Mouse (Mus musculus) cortical plate, adult 2 months (tissue): ENCODE results near the gene Kiss1. TPM values are rescaled to one million over a fixed set of nuclear protein-coding genes. Genes with fewer than 3 reads are reported as not detected.
A peak's percentile ranks its signal among the peaks of the same experiment; 100 is the strongest.

ENCODE experiments used
- H3K27ac ChIP-seq: fragments of 200-500 bp; 2 replicates; pipeline ENCODE4 v1.5.1; 2012; ENCODE audit warnings: low read length, control low read depth, inconsistent platforms; ENCODE audit not compliant: insufficient read depth
- H3K4me1 ChIP-seq: fragments of 200-500 bp; 2 replicates; pipeline ENCODE4 v1.6.1; 2011; ENCODE audit warnings: low read length; ENCODE audit not compliant: control insufficient read depth, insufficient read depth
- H3K4me3 ChIP-seq: fragments of 200-500 bp; 2 replicates; pipeline ENCODE4 v1.5.1; 2011; ENCODE audit warnings: mild to moderate bottlenecking, low read length, control low read depth; ENCODE audit not compliant: insufficient read depth
- CTCF ChIP-seq: fragments of 200-500 bp; IDR thresholded peaks from 2 replicates; pipeline ENCODE4 v1.5.1; 2011; ENCODE audit warnings: mild to moderate bottlenecking, control low read depth, low read length; ENCODE audit not compliant: insufficient read depth; ENCODE audit errors: extremely low read depth
- POLR2A ChIP-seq: fragments of 200-500 bp; IDR thresholded peaks from 2 replicates; pipeline ENCODE4 v1.6.1; 2011; ENCODE audit warnings: mild to moderate bottlenecking, low read length, control low read depth; ENCODE audit not compliant: insufficient read depth; ENCODE audit errors: extremely low read depth
- polyA plus RNA-seq: library from polyadenylated mRNA; depleted of rRNA; stranded (reverse); fragments of >200 nt; gene quantifications from 2 replicates; pipeline ENCODE4 v1.2.3, GENCODE M21; 2012; rRNA removed

Kiss1 gene
- polyA plus RNA-seq: 1.6 TPM in 1 of 2 replicates, not detected in the other

DNA sequence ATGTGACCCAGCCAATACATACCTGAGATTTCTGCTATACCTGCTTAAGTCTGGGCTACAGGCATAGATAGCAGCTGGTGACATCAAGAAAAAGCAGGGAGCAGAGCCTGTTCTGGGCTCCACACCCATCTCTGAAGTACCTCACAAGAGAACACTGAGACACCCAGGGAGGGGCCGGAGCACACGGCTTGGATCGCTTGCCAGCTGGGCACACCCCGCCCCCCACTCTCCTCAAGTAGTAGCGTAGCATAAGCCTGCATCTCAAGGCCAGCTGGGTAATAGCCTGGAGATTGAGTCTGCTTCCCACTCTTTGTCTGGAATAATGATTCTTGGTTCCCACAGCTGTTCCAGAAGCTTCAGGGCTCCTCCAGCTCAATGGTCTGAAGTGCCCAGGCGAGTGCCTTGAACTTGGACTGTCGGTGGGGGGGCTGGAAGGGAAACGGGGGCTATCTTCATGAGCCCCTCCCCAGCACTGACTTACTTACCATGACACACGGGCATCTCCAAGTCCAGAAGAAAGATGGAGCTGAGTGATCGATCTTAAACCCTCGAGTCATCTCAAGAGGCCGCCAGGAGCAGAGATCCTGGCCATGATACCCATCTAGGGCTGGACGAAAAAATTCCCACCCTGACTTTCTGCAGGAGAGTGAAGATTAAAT is at the start of gene Kiss1:
Kiss1 (plus strand) TSS at position 609 of the 659 bp plus-strand sequence.
- Histone ChIP-seq H3K4me3 (no peak within 1 kb of the TSS), H3K27ac (no peak within 1 kb of the TSS), H3K4me1 (no peaks in the 10 kb centered on the region)
- TF ChIP-seq POLR2A (no peak), CTCF (no peak)

DNA sequence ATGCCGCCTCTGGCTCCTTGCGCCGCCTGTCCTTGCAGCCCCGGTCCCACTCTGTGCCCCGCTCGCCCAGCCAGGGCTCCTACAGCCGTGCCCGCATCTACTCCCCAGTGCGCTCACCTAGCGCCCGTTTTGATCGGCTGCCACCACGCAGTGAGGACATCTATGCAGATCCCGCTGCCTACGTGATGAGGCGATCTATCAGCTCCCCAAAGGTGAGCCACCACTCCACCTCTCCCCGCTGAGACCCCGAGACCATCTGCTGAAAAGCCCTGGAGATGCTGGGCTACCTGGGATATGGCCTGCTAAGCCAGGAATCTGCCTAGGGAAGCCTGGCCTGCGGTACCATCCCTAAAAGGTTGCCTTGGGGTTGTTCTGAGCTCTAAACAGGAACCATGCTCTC is 47.5 kb upstream of the Kiss1 start:
- TF ChIP-seq CTCF (no peak), POLR2A (no peak)
- Histone ChIP-seq H3K4me3 (no peak overlapping the region), H3K4me1 (no peaks in the 10 kb centered on the region; the same call in 1 of the 2 replicates), H3K27ac (no peak overlapping the region)

DNA sequence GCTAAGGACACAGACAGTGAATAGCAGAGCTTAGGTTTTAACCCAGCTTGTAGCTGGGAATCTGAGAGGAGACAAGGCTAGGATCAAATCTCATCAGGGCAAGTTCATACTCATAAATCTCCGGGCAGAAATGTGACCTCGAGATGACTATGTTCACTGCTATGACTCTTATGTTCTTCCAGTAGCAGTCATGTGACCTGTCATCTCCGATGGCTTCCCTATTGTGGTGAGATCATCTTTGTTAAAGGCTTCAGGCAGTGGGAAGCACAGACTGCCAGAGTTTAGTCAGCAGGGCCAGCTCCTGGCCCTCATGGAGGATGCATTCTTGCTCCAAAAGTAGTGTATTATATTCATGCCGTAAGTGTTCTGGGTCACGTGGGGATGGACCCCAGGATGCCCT is 44.7 kb upstream of the Kiss1 start:
- TF ChIP-seq CTCF: no peak
- TF ChIP-seq POLR2A: no peak
- no peak overlapping the region for H3K27ac ChIP-seq
- no peak overlapping the region for H3K4me3 ChIP-seq
- peaks cover 2% of the 10 kb centered on the region; the same call in 1 of the 2 replicates for H3K4me1 ChIP-seq

DNA sequence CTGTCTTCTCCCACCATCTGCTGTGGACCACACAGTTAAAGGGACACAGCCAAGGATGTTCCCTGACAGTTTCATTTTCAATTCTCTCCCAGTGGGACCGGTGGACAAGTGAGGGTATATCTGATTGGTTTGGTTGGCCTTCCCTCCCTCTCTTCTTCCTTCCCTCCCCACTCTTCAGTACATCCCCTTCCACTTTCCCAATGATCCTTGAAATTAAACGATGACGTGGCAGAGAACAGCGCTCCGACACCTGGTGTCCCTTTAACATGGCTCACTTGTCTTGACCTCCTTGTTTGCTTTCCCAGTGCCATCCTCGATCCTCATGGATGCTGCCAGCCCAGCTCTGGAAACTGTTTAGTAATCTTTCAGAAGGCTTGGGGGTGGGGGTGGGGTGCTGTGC is 43.1 kb upstream of the Kiss1 start:
- Histone ChIP-seq H3K27ac (no peak overlapping the region), H3K4me1 (peaks cover 2% of the 10 kb centered on the region), H3K4me3 (no peak overlapping the region)
- TF ChIP-seq CTCF: no peak
- no peak for TF ChIP-seq POLR2A

DNA sequence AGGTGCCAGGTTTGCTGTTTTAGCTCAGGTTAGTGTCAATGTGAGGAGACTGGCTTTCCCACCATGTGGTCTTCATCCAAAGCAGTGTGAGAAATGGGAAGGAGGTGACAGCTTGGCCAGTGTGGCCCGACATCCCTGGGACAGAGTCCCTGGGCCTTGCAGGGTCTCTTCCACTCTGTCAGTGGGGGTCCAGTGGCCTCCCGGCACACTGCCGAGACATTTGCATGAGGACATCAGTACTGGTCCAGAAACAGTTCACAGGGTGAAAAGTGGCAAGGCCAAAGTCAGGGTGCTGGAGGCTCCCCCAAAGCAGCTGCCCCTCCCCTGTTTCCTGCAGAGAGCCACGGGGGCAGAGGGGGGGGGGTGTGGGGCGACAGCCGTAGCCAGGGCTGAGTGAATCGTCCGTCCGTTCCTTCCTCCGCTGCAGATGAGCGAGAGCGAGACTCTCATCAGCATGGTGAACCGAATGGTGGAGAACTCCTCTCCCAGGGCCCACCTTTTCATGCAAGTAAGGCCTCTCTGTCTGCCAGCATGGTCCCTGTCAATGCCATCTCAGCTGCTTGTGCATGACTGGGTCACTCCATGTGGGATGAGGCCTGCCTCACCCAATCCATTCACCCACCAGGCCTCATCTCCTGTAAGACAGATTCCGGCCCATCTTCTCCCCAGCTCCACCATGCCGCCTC is 42.6 kb upstream of the Kiss1 start:
- peak overlapping the region; percentile 24; the same call in 1 of the 2 replicates for H3K27ac ChIP-seq
- no peak for TF ChIP-seq POLR2A
- no peak for TF ChIP-seq CTCF
- no peak overlapping the region for H3K4me3 ChIP-seq
- peaks cover 2% of the 10 kb centered on the region for H3K4me1 ChIP-seq

DNA sequence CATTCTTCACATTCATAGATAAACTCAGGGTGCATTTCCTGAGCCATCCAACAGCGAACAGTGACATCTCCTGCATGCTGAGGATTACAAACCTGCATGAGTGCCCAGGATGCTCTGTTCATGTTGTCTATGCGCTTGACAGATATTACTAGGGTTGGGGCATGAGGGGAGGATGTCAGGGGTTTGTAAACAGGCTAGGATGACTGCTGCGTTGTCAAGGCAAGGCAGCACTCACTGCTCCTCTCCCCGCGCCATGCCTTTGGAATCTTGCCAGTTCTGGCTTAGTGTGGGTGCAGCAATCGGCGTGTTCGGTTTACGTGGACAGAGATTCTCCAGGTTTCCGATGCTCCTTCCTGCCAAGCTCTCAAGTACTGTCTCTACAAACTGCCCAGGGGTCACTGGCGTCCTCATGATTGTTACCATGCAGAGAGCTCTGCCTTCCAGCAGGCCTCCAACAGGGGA is 42.0 kb upstream of the Kiss1 start:
- Histone ChIP-seq H3K4me1 (peaks cover 2% of the 10 kb centered on the region), H3K4me3 (no peak overlapping the region), H3K27ac (peak overlapping the region; percentile 24; the same call in 1 of the 2 replicates)
- TF ChIP-seq POLR2A: no peak
- TF ChIP-seq CTCF: 0 out of 2 replicates have a peak, but pooled peaks have one; percentile 5

DNA sequence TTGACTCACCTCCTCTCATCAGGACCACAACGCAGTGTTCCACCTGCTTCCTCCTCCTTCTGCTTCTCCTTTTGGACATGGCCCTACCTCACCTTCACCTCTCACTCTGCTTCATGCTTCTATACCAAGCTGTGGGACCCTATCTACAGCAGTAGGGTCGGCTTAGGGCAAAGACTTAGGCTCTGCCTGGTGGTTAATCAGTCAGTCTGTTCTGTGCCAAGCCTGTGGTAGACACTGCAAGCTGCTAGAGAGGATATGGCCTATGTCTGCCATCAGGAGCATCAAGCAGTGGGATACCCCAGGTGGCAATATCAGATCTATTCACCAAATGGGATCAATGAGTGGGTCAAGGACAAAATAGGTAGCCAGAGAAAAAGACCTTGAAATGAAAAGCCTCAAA is 41.1 kb upstream of the Kiss1 start:
- H3K4me1 ChIP-seq: peaks cover 2% of the 10 kb centered on the region
- H3K27ac ChIP-seq: no peak overlapping the region
- TF ChIP-seq POLR2A: no peak
- TF ChIP-seq CTCF: no peak
- H3K4me3 ChIP-seq: no peak overlapping the region

DNA sequence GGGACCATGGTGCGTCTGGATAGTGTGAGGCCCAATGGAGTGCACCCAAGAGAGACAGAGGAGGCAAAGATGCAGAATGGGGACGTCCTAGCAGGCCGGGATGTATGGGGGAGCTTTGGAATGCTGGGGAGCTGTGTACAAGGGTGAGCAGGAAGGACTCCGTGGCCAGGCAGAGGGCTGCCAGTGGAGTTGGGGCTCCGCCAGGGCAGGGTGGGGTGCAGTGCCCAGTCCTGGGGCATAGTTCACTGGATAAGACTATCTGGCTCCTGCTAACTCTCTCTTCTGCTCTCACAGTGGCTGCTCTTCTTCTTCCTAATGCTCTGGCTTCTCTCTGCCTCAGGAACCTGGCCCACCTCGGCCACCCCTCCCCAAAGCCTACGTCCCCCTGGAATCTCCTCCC is 35.8 kb upstream of the Kiss1 start:
- no peaks in the 10 kb centered on the region; the same call in none of the 2 replicates for H3K4me1 ChIP-seq
- no peak overlapping the region for H3K27ac ChIP-seq
- no peak overlapping the region for H3K4me3 ChIP-seq
- no peak for TF ChIP-seq POLR2A
- TF ChIP-seq CTCF: no peak

DNA sequence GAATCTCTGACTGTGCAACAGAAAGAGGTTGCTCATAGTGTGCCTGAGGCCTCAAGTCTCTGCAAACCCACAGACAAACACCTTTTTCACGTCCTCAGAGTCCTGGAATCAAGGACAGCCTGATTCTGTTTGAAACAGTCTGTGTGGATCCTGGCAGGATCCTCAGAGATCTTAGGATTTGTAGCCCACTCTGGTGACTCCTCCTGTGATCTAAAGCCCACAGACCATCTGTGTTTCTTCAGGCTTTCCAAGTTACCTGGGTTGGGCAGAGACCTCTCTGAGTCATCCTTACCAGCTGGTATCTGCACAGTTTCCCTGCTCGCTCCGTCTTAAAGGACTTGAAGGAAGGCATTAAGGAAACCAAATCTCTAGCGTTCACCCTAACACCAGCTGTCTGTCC is 34.6 kb upstream of the Kiss1 start:
- Histone ChIP-seq H3K4me1 (no peaks in the 10 kb centered on the region; the same call in none of the 2 replicates), H3K27ac (no peak overlapping the region), H3K4me3 (no peak overlapping the region)
- TF ChIP-seq POLR2A (no peak), CTCF (no peak)

DNA sequence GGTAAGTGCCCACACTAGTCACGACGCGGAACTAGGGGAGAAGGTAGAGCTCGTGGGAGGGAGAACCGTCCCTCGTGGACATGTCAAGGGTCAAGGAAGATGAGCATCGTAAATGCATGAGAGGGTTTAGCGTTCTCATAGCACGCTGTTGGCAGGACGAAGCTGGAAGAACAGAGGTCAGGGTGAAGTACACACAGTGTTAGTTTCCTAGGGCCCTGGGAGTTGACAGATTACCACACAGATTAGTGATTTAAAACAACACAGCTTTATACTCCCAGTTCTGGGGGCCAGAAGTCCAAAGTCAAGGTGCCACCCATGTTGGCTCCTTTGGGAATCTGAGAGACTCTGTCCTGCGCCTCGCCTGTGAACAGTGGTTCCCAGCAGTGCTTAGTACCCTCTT is 33.8 kb upstream of the Kiss1 start:
- TF ChIP-seq CTCF (no peak), POLR2A (no peak)
- Histone ChIP-seq H3K4me3 (no peak overlapping the region), H3K27ac (no peak overlapping the region), H3K4me1 (no peaks in the 10 kb centered on the region; the same call in none of the 2 replicates)
